Mouse (Mus musculus) NIH3T3 (cell line): Measurements from ENCODE around the gene Cfap97d2.
A peak's percentile ranks its signal among the peaks of the same experiment; 100 is the strongest.
"Not testable (repeated sequence)": the region's sequence is repeated elsewhere in the genome, so short reads cannot be mapped to it uniquely, and the experiment has no call there.

Experiments
- DNase-seq: peaks from one replicate; pipeline ENCODE4 v3.0.0-alpha.2; 2012; ENCODE audit warnings: low read depth

The Cfap97d2 gene

GRCm38 (mm10) chr8:13740817-13741613, 35.3 kb downstream of the Cfap97d2 start:
- no peak for DNase-seq

GRCm38 (mm10) chr8:13746212-13746611, 40.5 kb downstream of the Cfap97d2 start:
- DNase-seq, result not testable (repeated sequence)

GRCm38 (mm10) chr8:13747626-13748025, 41.9 kb downstream of the Cfap97d2 start:
- DNase-seq, result peak; percentile 73

- DNase-seq, result peak; percentile 91
Observed at GRCm38 (mm10) chr8:13753680-13754079, 48.0 kb downstream of the Cfap97d2 start.

GRCm38 (mm10) chr8:13756480-13756879, 50.8 kb downstream of the Cfap97d2 start:
- no peak for DNase-seq

- peak; percentile 93 for DNase-seq
Observed at GRCm38 (mm10) chr8:13756982-13757804, 51.5 kb downstream of the Cfap97d2 start, which contains the start of gene Cdc16. Gene Cdc16 (plus strand): TSS chr8:13757676.

- DNase-seq, result peak; percentile 87
Observed at GRCm38 (mm10) chr8:13757805-13758727, 52.4 kb downstream of the Cfap97d2 start.

GRCm38 (mm10) chr8:13769206-13769605, 63.5 kb downstream of the Cfap97d2 start:
- DNase-seq, result no peak

- peak; percentile 54 for DNase-seq
Observed at GRCm38 (mm10) chr8:13780536-13780935, 74.8 kb downstream of the Cfap97d2 start.

GRCm38 (mm10) chr8:13785250-13785763, 79.6 kb downstream of the Cfap97d2 start, which contains the start of gene Upf3a:
Gene Upf3a (plus strand): TSS chr8:13785615.
- DNase-seq, result peak; percentile 98

- peak; percentile 100 for DNase-seq
Observed at GRCm38 (mm10) chr8:13785764-13786299, 80.1 kb downstream of the Cfap97d2 start.

- no peak for DNase-seq
Observed at GRCm38 (mm10) chr8:13789606-13790005, 83.9 kb downstream of the Cfap97d2 start.
